Mouse (Mus musculus) C2C12 (cell line): ENCODE results near the gene Stx11.

Experiments used
- CTCF ChIP-seq: IDR thresholded peaks from one replicate; pipeline ENCODE4 v1.5.1; 2011; ENCODE audit not compliant: control insufficient read depth, insufficient read depth, insufficient read length
- MAX ChIP-seq: IDR thresholded peaks from one replicate; pipeline ENCODE4 v1.6.1; 2011; ENCODE audit warnings: mild to moderate bottlenecking, control low read depth
- USF1 ChIP-seq: IDR thresholded peaks from one replicate; pipeline ENCODE4 v1.6.1; 2011; ENCODE audit warnings: low read depth, mild to moderate bottlenecking, control low read depth, moderate library complexity

- TF ChIP-seq CTCF = no peak
- TF ChIP-seq MAX = no peak
- no peak for TF ChIP-seq USF1
Observed at GRCm38 (mm10) chr10:12986485-12986884, 22.4 kb upstream of the Stx11 start.
